Mouse (Mus musculus): ENCODE data around the gene Ankle1. TPM values are rescaled to one million over a fixed set of nuclear protein-coding genes. Genes with fewer than 3 reads are reported as not detected.

The Ankle1 gene
- polyA plus RNA-seq, 1 experiment, result 97.5 TPM

DNA sequence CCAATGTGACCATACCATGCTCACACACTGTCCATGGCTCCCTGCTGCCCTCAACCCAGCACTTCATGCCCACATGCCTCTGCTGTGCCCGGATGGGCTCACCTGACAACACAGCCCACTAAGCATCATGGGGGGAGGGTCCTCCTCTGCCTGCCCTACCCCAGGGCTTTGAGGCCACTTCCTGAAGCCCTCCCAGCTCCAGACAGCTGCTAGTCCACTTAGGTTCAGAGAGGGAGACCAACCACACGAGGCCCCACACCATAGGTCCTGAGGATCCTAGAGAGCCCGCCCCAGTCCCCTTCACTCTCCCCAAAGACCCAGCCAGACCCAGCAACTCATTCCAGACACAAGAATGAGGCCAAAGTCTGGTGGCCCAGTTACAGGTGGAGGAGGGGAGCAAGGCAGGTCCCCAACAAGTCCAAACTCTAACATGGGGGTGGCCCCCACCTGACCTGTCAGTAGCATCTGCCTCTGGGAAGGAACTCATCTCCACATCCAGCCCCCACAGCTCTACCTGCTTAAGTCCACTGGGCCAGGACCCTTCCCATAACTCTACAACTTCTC lies 26.2 kb upstream of the Ankle1 start:
- TF ChIP-seq POLR2A (IDR thresholded peaks at IDR 0.05; ENCODE audit: borderline replicate concordance, control insufficient read depth, low read depth, low read length) (no peak), CTCF (IDR thresholded peaks at IDR 0.05; ENCODE audit: control insufficient read depth, insufficient read depth, low read length) (no peak)
- 81% methylated on average over 3 of the region's 3 CpGs for WGBS
- Histone ChIP-seq H3K27ac (ENCODE audit: control insufficient read depth, insufficient read depth, low read depth, low read length, poor library complexity) (no peak overlapping the region), H3K4me3 (replicated peaks; ENCODE audit: control insufficient read depth, low read depth, low read length) (no peak overlapping the region), H3K4me1 (ENCODE audit: control insufficient read depth, insufficient read depth, low read length) (peaks cover 1% of the 10 kb centered on the region)

- WGBS, result 9% methylated on average over 72 of the region's 72 CpGs
- peaks cover 1% of the 10 kb centered on the region for H3K4me1 ChIP-seq (ENCODE audit: control insufficient read depth, insufficient read depth, low read length)
- TF ChIP-seq POLR2A (IDR thresholded peaks at IDR 0.05; ENCODE audit: borderline replicate concordance, control insufficient read depth, low read depth, low read length), result no peak; the same call in 1 of the 2 replicates
- no peak for TF ChIP-seq CTCF (IDR thresholded peaks at IDR 0.05; ENCODE audit: control insufficient read depth, insufficient read depth, low read length)
- H3K27ac ChIP-seq (ENCODE audit: control insufficient read depth, insufficient read depth, low read depth, low read length, poor library complexity), result peak overlapping the region; percentile 3; the same call in 1 of the 2 replicates
- H3K4me3 ChIP-seq (replicated peaks; ENCODE audit: control insufficient read depth, low read depth, low read length), result peak overlapping the region; percentile 43
These were observed 25.3 kb upstream of the Ankle1 start for GRCm38 (mm10) chr8:71380178-71381171.

GRCm38 (mm10) chr8:71381421-71381970 lies 24.3 kb upstream of the Ankle1 start, which contains the start of gene Nr2f6:
TSS of gene Nr2f6 (minus strand) at chr8:71381960.
- 1% methylated on average over 87 of the region's 89 CpGs for WGBS
- Histone ChIP-seq H3K4me1 (ENCODE audit: control insufficient read depth, insufficient read depth, low read length) (no peaks in the 10 kb centered on the region; the same call in 1 of the 2 replicates), H3K4me3 (replicated peaks; ENCODE audit: control insufficient read depth, low read depth, low read length) (peak within 1 kb of the TSS; percentile 67), H3K27ac (ENCODE audit: control insufficient read depth, insufficient read depth, low read depth, low read length, poor library complexity) (peak within 1 kb of the TSS; percentile 65)
- TF ChIP-seq CTCF (IDR thresholded peaks at IDR 0.05; ENCODE audit: control insufficient read depth, insufficient read depth, low read length), result no peak
- TF ChIP-seq POLR2A (IDR thresholded peaks at IDR 0.05; ENCODE audit: borderline replicate concordance, control insufficient read depth, low read depth, low read length), result no peak

DNA sequence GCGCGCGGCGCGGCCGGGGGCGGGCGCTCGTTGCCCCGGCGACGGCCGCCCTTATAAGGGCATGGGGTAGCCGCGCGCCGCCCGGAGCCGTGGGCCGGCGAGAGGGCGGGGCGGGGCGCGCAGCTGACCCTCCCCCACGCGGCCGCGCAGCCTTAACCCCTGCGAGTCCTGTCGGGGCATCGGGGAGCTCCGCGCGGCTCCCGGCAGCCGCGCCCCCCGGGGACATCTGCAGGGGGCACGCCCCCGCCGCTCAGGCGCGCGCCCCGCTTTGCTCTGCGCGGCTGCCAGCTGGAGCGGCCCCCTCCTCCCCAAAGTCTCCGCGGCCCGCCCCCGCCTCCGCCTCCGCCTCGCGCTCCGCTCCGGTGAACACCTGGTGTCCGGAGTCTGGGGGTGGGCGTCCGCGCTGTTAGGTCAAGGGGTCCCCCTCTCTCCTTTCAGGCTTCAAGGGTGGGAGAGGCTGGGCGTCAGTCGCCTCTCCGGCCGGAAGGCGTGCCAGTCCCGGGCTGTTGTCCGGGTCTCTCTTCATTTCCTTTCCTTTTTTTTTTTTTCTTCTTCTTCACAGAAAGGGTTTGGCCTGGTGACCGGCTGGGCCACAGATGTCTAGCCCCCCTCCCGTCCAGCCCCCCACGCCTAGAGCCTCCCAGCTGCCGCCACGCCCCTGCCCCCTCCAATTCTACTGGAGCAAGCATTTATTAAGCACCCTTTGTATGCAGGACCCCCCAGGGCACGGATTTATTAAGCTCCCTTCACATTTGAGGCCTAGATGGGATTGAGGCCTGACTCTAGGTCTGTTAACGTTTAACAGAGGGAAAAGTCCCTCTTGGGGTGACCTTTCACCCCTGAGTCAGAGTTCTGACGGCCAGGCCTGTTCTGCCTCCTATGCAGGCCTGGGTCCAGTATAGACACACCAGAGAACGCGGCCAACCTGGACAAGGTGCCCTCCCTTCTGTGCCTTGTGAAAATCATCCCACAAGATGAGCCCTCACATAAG lies 23.5 kb upstream of the Ankle1 start:
- WGBS, result 7% methylated on average over 75 of the region's 80 CpGs
- H3K27ac ChIP-seq (ENCODE audit: control insufficient read depth, insufficient read depth, low read depth, low read length, poor library complexity), result peak overlapping the region; percentile 65
- no peaks in the 10 kb centered on the region; the same call in 1 of the 2 replicates for H3K4me1 ChIP-seq (ENCODE audit: control insufficient read depth, insufficient read depth, low read length)
- TF ChIP-seq CTCF (IDR thresholded peaks at IDR 0.05; ENCODE audit: control insufficient read depth, insufficient read depth, low read length) (no peak), POLR2A (IDR thresholded peaks at IDR 0.05; ENCODE audit: borderline replicate concordance, control insufficient read depth, low read depth, low read length) (no peak)
- H3K4me3 ChIP-seq (replicated peaks; ENCODE audit: control insufficient read depth, low read depth, low read length), result peak overlapping the region; percentile 67

- WGBS, result 81% methylated on average over 12 of the region's 12 CpGs
- H3K27ac ChIP-seq (ENCODE audit: control insufficient read depth, insufficient read depth, low read depth, low read length, poor library complexity), result no peak overlapping the region; the same call in 1 of the 2 replicates
- no peaks in the 10 kb centered on the region; the same call in none of the 2 replicates for H3K4me1 ChIP-seq (ENCODE audit: control insufficient read depth, insufficient read depth, low read length)
- H3K4me3 ChIP-seq (replicated peaks; ENCODE audit: control insufficient read depth, low read depth, low read length), result no peak overlapping the region
- TF ChIP-seq CTCF (IDR thresholded peaks at IDR 0.05; ENCODE audit: control insufficient read depth, insufficient read depth, low read length), result no peak
- no peak for TF ChIP-seq POLR2A (IDR thresholded peaks at IDR 0.05; ENCODE audit: borderline replicate concordance, control insufficient read depth, low read depth, low read length)
These were observed 22.4 kb upstream of the Ankle1 start for GRCm38 (mm10) chr8:71383396-71383795.

DNA sequence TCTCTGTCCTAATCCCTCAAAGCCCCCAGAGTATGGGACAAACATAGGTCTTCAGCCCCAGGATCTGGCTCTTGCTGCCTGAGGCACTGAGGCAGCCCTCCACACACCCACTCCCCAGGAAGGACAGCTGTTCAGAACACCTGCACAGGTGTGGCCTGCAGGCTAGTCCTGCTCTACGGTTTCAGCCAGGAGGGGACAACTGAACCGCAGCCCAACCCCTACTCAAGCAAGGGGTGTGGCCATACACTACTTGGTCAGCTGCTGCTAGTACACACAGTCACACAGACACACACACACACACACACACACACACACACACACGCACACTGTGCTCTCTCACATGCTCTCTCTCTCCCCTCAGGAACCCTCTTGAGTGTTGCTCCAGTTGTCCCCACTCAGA lies 21.9 kb upstream of the Ankle1 start:
- H3K4me3 ChIP-seq (replicated peaks; ENCODE audit: control insufficient read depth, low read depth, low read length), result no peak overlapping the region

GRCm38 (mm10) chr8:71385212-71385835 lies 20.5 kb upstream of the Ankle1 start:
- 83% methylated on average over 12 of the region's 12 CpGs for whole genome bisulfite sequencing
- Histone ChIP-seq H3K4me1 (ENCODE audit: control insufficient read depth, insufficient read depth, low read length) (no peaks in the 10 kb centered on the region; the same call in 1 of the 2 replicates), H3K4me3 (replicated peaks; ENCODE audit: control insufficient read depth, low read depth, low read length) (no peak overlapping the region), H3K27ac (ENCODE audit: control insufficient read depth, insufficient read depth, low read depth, low read length, poor library complexity) (no peak overlapping the region)
- TF ChIP-seq CTCF (IDR thresholded peaks at IDR 0.05; ENCODE audit: control insufficient read depth, insufficient read depth, low read length) (peak; percentile 14; the same call in 1 of the 2 replicates), POLR2A (IDR thresholded peaks at IDR 0.05; ENCODE audit: borderline replicate concordance, control insufficient read depth, low read depth, low read length) (no peak)

More for the DNA sequence above, 21.9 kb upstream of the Ankle1 start:
- Histone ChIP-seq H3K4me1 (ENCODE audit: control insufficient read depth, insufficient read depth, low read length) (no peaks in the 10 kb centered on the region; the same call in none of the 2 replicates), H3K27ac (ENCODE audit: control insufficient read depth, insufficient read depth, low read depth, low read length, poor library complexity) (no peak overlapping the region; the same call in 1 of the 2 replicates)
- TF ChIP-seq CTCF (IDR thresholded peaks at IDR 0.05; ENCODE audit: control insufficient read depth, insufficient read depth, low read length) (no peak), POLR2A (IDR thresholded peaks at IDR 0.05; ENCODE audit: borderline replicate concordance, control insufficient read depth, low read depth, low read length) (no peak)
- WGBS, result 72% methylated on average over 3 of the region's 3 CpGs
